Mouse (Mus musculus): ENCODE results near the gene 0610009B22Rik. TPM values are rescaled to one million over a fixed set of nuclear protein-coding genes. Genes with fewer than 3 reads are reported as not detected.
"Not testable (repeated sequence)": the region's sequence is repeated elsewhere in the genome, so short reads cannot be mapped to it uniquely, and the experiment has no call there.

Gene 0610009B22Rik
- polyA plus RNA-seq, 1 experiment from 2014 or later, result 102 TPM

- Histone ChIP-seq H3K9me3 (no peaks in the 10 kb centered on the region), H3K27me3 (no peaks in the 10 kb centered on the region), H3K4me3 (no peak overlapping the region), H3K4me2 (replicated peaks) (no peak overlapping the region), H3K4me1 (no peaks in the 10 kb centered on the region), H3K9ac (replicated peaks) (no peak overlapping the region), H3K27ac (replicated peaks) (no peak overlapping the region), H3K36me3 (peaks cover 8% of the 10 kb centered on the region)
- 33% methylated on average over 13 of the region's 13 CpGs for WGBS
- ATAC-seq (replicated peaks), result no peak
Observed at GRCm38 (mm10) chr11:51681324-51681975, 7.2 kb downstream of the 0610009B22Rik start.

GRCm38 (mm10) chr11:51679466-51679865 is 9.2 kb downstream of the 0610009B22Rik start:
- no peaks in the 10 kb centered on the region for H3K27me3 ChIP-seq
- no peak overlapping the region for H3K9ac ChIP-seq (replicated peaks)
- H3K4me2 ChIP-seq (replicated peaks), result no peak overlapping the region
- WGBS, result 73% methylated on average over 3 of the region's 3 CpGs
- no peak overlapping the region for H3K27ac ChIP-seq (replicated peaks)
- H3K9me3 ChIP-seq, result no peaks in the 10 kb centered on the region
- H3K4me3 ChIP-seq, result no peak overlapping the region
- no peaks in the 10 kb centered on the region for H3K36me3 ChIP-seq
- ATAC-seq (replicated peaks), result no peak
- H3K4me1 ChIP-seq, result no peaks in the 10 kb centered on the region

- H3K9me3 ChIP-seq, result no peaks in the 10 kb centered on the region
- H3K9ac ChIP-seq (replicated peaks), result no peak overlapping the region
- H3K4me2 ChIP-seq (replicated peaks), result no peak overlapping the region
- H3K36me3 ChIP-seq, result no peaks in the 10 kb centered on the region
- H3K4me1 ChIP-seq, result no peaks in the 10 kb centered on the region
- no peak overlapping the region for H3K27ac ChIP-seq (replicated peaks)
- no peak for ATAC-seq (replicated peaks)
- 76% methylated on average over 6 of the region's 6 CpGs for WGBS
- H3K4me3 ChIP-seq, result no peak overlapping the region
- no peaks in the 10 kb centered on the region for H3K27me3 ChIP-seq
Observed at GRCm38 (mm10) chr11:51677737-51678418, 10.8 kb downstream of the 0610009B22Rik start.

GRCm38 (mm10) chr11:51675386-51675785 is 13.3 kb downstream of the 0610009B22Rik start:
- no peak overlapping the region for H3K4me2 ChIP-seq (replicated peaks)
- no peak overlapping the region for H3K9ac ChIP-seq (replicated peaks)
- no peaks in the 10 kb centered on the region for H3K9me3 ChIP-seq
- 80% methylated on average over 5 of the region's 5 CpGs for WGBS
- no peak overlapping the region for H3K4me3 ChIP-seq
- no peaks in the 10 kb centered on the region for H3K4me1 ChIP-seq
- no peaks in the 10 kb centered on the region for H3K27me3 ChIP-seq
- no peak overlapping the region for H3K27ac ChIP-seq (replicated peaks)
- ATAC-seq (replicated peaks), result no peak
- no peaks in the 10 kb centered on the region for H3K36me3 ChIP-seq

GRCm38 (mm10) chr11:51673291-51673690 is 15.4 kb downstream of the 0610009B22Rik start:
- 81% methylated on average over 9 of the region's 9 CpGs for WGBS
- H3K4me1 ChIP-seq, result no peaks in the 10 kb centered on the region
- H3K36me3 ChIP-seq, result no peaks in the 10 kb centered on the region
- H3K9me3 ChIP-seq, result no peaks in the 10 kb centered on the region
- no peak overlapping the region for H3K27ac ChIP-seq (replicated peaks)
- H3K4me3 ChIP-seq, result no peak overlapping the region
- no peak overlapping the region for H3K9ac ChIP-seq (replicated peaks)
- ATAC-seq (replicated peaks), result no peak
- H3K27me3 ChIP-seq, result no peaks in the 10 kb centered on the region
- H3K4me2 ChIP-seq (replicated peaks), result no peak overlapping the region

GRCm38 (mm10) chr11:51671376-51671775 is 17.3 kb downstream of the 0610009B22Rik start:
- no peak overlapping the region for H3K9ac ChIP-seq (replicated peaks)
- H3K9me3 ChIP-seq, result no peaks in the 10 kb centered on the region
- H3K27ac ChIP-seq (replicated peaks), result no peak overlapping the region
- H3K36me3 ChIP-seq, result no peaks in the 10 kb centered on the region
- H3K4me3 ChIP-seq, result no peak overlapping the region
- H3K4me2 ChIP-seq (replicated peaks), result no peak overlapping the region
- WGBS, result 92% methylated on average over 2 of the region's 2 CpGs
- ATAC-seq (replicated peaks), result no peak
- H3K27me3 ChIP-seq, result no peaks in the 10 kb centered on the region
- no peaks in the 10 kb centered on the region for H3K4me1 ChIP-seq

- H3K27me3 ChIP-seq, result no peaks in the 10 kb centered on the region
- WGBS, result 91% methylated on average over 7 of the region's 7 CpGs
- H3K4me2 ChIP-seq (replicated peaks), result no peak overlapping the region
- H3K4me3 ChIP-seq, result no peak overlapping the region
- no peak overlapping the region for H3K27ac ChIP-seq (replicated peaks)
- H3K9me3 ChIP-seq, result no peaks in the 10 kb centered on the region
- H3K4me1 ChIP-seq, result no peaks in the 10 kb centered on the region
- no peak for ATAC-seq (replicated peaks)
- no peaks in the 10 kb centered on the region for H3K36me3 ChIP-seq
- no peak overlapping the region for H3K9ac ChIP-seq (replicated peaks)
Observed at GRCm38 (mm10) chr11:51670846-51671245, 17.8 kb downstream of the 0610009B22Rik start.

GRCm38 (mm10) chr11:51664747-51665146 is 23.9 kb downstream of the 0610009B22Rik start:
- 90% methylated on average over 7 of the region's 7 CpGs for WGBS
- not testable (repeated sequence) for H3K27ac ChIP-seq (replicated peaks); H3K9ac ChIP-seq (replicated peaks); H3K9me3 ChIP-seq; H3K36me3 ChIP-seq; H3K4me1 ChIP-seq; ATAC-seq (replicated peaks); H3K4me3 ChIP-seq; H3K27me3 ChIP-seq; H3K4me2 ChIP-seq (replicated peaks)

- H3K36me3 ChIP-seq, result no peaks in the 10 kb centered on the region
- H3K9ac ChIP-seq (replicated peaks), result no peak overlapping the region
- H3K4me2 ChIP-seq (replicated peaks), result no peak overlapping the region
- ATAC-seq (replicated peaks), result no peak
- no peaks in the 10 kb centered on the region for H3K4me1 ChIP-seq
- H3K9me3 ChIP-seq, result no peaks in the 10 kb centered on the region
- H3K4me3 ChIP-seq, result no peak overlapping the region
- 70% methylated on average over 7 of the region's 7 CpGs for WGBS
- no peak overlapping the region for H3K27ac ChIP-seq (replicated peaks)
- H3K27me3 ChIP-seq, result no peaks in the 10 kb centered on the region
Observed at GRCm38 (mm10) chr11:51662632-51663031, 26.0 kb downstream of the 0610009B22Rik start.

- WGBS, result 88% methylated on average over 16 of the region's 16 CpGs
- H3K36me3 ChIP-seq, result no peaks in the 10 kb centered on the region
- no peaks in the 10 kb centered on the region for H3K27me3 ChIP-seq
- H3K27ac ChIP-seq (replicated peaks), result no peak overlapping the region
- H3K4me2 ChIP-seq (replicated peaks), result no peak overlapping the region
- H3K4me1 ChIP-seq, result no peaks in the 10 kb centered on the region
- no peak for ATAC-seq (replicated peaks)
- H3K9ac ChIP-seq (replicated peaks), result no peak overlapping the region
- H3K9me3 ChIP-seq, result no peaks in the 10 kb centered on the region
- no peak overlapping the region for H3K4me3 ChIP-seq
Observed at GRCm38 (mm10) chr11:51661867-51662365, 26.8 kb downstream of the 0610009B22Rik start.

GRCm38 (mm10) chr11:51658705-51659104 is 30.0 kb downstream of the 0610009B22Rik start:
- H3K4me2 ChIP-seq (replicated peaks), result no peak overlapping the region
- H3K27me3 ChIP-seq, result no peaks in the 10 kb centered on the region
- no peak overlapping the region for H3K27ac ChIP-seq (replicated peaks)
- H3K9ac ChIP-seq (replicated peaks), result no peak overlapping the region
- H3K36me3 ChIP-seq, result no peaks in the 10 kb centered on the region
- H3K4me3 ChIP-seq, result no peak overlapping the region
- H3K4me1 ChIP-seq, result no peaks in the 10 kb centered on the region
- WGBS, result 67% methylated on average over 6 of the region's 6 CpGs
- ATAC-seq (replicated peaks), result no peak
- no peaks in the 10 kb centered on the region for H3K9me3 ChIP-seq

GRCm38 (mm10) chr11:51658291-51658690 is 30.4 kb downstream of the 0610009B22Rik start:
- Histone ChIP-seq H3K4me3 (no peak overlapping the region), H3K36me3 (no peaks in the 10 kb centered on the region), H3K27ac (replicated peaks) (no peak overlapping the region), H3K9ac (replicated peaks) (no peak overlapping the region), H3K27me3 (no peaks in the 10 kb centered on the region), H3K4me1 (no peaks in the 10 kb centered on the region), H3K4me2 (replicated peaks) (no peak overlapping the region), H3K9me3 (no peaks in the 10 kb centered on the region)
- no peak for ATAC-seq (replicated peaks)
- 74% methylated on average over 7 of the region's 7 CpGs for WGBS

Measured in forebrain, embryonic 15.5 days (tissue).